Mouse (Mus musculus) left cerebral cortex, postnatal 10 days (tissue): ENCODE data around the gene Sike1. TPM values are rescaled to one million over a fixed set of nuclear protein-coding genes. Genes with fewer than 3 reads are reported as not detected.
A peak's percentile ranks its signal among the peaks of the same experiment; 100 is the strongest.

ENCODE experiments used
- DNase-seq, 2 experiments: peaks; one replicate each; pipeline ENCODE4 v3.0.0; 2021 to 2022; ENCODE audit warnings: low spot score in 2 of 2, mixed read lengths in 1 of 2; ENCODE audit errors: extremely low spot score in 1 of 2
- intact Hi-C: fragments of 180-260 bp; cut with DNase I; formaldehyde crosslinking; loops from one replicate; pipeline ENCODE4 v1.15.1; 2025
- total RNA-seq, 2 experiments: library from RNA; stranded (reverse); gene quantifications; 2 replicates each; pipeline ENCODE4 v1.2.3; 2021

Gene Sike1
- total RNA-seq, 2 experiments from 2014 or later = 83.3 to 85.2 TPM

DNA sequence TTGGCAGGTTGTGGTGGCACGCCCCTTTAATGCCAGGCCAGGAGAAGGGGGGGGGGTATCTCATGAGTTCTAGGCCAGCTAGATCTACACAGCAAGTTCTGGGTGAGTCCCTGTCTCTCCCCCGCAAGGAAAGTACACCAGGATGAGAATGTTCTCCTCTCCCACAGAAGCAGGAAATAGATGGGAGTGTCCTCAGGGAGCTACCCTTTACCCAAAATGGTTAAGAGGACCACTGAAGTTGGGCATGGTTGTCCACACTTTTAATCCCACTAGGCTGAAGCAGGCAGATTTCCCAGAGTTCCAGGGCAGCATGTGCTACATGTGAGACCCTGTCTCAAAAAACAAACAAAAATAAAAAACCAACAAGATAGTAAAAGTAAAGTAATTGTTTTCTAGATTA, 24.0 kb downstream of the Sike1 start:
- DNase-seq = no peak
- intact Hi-C loops = no loop called here

DNA sequence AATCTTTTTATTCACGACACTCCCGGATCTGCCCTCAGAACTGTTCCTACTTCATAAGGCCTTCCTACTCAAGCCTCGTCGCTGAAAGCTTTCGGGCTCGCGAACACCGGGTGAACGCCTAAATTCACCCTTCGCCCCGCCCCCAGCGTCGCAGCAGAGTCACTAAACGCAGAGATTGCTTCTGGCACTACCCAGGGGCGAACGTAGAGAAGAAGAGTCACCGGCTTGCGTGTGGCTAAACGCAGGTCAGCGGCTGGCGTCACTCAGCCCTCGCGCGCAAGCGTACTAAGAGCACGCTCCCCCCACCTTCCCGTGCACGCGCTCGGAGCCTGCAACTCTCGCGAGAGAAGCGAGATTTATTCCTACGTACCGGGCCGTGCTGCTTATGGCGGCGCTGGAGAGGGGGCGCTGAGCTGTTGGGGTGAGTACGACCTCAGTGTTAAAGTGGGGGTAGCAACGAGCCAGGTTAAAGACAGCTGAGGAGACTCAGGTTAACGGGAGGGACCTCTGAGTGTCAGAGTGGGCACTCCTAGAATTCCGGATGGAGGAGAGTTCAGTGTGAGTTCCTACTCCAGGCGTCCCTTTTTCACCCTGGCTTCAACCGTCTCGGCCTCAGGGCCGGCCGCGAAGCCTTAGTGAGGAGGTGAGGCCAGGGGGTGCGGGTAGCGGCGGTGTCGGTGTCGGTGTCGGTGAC, 24.9 kb downstream of the Sike1 start, which contains the start of gene Csde1:
Gene Csde1 (plus strand): TSS at position 178 of the 694 bp plus-strand sequence.
- intact Hi-C loops = no loop called here
- DNase-seq = peak; percentile 96 to 97

GRCm38 (mm10) chr3:103020943-103021638, 25.6 kb downstream of the Sike1 start:
- DNase-seq = peak; percentile 84 to 94
- intact Hi-C loops = no loop called here

- DNase-seq = no peak
- intact Hi-C loops = no loop called here
These were observed 30.7 kb downstream of the Sike1 start for GRCm38 (mm10) chr3:103026174-103026573.

- no peak for DNase-seq
- intact Hi-C loops = no loop called here
These were observed 44.8 kb downstream of the Sike1 start for GRCm38 (mm10) chr3:103040285-103040684.

DNA sequence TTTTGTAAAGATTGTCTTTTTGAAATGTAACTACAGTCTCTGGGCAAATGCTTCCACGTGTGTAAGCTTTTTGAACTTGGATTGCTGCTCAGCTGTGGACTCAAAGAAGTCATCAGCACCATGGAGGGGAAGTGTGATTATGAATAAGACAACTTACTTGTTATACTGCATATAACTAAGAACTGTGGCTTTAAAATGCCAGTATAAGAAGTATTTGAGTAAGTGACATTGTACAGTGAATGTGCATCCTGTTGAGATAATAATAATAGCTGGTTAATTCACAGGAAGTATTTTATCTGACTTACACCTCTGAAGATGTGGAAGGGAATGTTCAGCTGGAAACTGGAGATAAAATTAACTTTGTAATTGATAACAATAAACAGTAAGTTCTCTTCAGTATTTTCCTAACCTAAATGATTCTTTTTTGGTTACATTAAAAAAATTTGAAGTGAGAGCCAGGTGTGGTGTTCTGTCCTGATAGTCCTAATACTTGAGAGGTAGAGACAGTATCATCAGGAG, 45.4 kb downstream of the Sike1 start:
- no peak for DNase-seq
- intact Hi-C loops = no loop called here

DNA sequence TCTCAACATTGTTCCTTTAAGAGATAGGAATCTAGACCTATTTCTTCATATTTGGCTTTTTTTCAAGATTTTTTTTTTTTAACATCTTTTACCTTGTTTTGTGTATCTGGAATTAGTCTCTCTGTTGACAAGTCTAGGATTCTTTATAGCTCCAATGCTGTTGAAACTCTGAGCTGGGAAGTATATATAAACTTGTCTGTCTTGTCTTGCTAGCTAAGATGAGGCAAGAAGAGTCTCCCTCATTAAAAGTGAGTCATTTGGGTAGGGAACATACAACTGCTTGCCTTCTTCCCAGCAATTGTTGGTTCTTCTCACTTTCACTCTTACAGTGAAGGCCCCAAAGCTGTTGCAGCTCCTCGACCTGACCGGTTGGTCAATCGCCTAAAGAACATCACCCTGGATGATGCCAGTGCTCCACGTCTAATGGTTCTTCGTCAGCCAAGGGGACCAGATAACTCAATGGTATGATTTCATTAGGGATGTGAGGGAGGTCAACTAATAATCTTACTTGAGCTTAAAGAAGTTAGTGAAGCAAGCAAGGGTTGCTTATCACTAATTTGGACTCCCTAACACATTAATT, 60.6 kb downstream of the Sike1 start:
- no peak for DNase-seq
- intact Hi-C loops = no loop called here

DNA sequence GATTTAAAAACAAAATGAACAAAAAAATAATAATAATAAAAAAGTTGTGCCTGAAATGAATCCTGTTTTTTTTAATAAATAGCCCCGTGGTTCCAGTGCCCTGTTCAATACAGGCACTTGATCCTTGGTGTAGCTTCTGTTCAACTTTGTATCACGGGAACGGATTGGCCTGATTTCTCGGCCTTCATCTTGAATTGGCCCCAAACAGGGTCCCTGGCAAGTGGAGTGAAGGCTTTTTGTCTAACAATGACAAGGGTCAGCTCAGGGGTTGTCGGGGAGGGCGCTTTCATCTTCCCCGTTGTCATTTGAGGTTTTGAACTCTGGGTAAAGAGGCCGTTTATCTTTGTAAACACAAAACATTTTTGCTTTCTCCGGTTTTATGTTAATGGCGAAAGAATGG, 62.2 kb downstream of the Sike1 start:
- intact Hi-C loops = loop anchor here (2.0 kb wide), 1 partner anchor 113 kb away; the partner anchor contains the start of gene Bcas2
- peak in 1 of 2 experiments; percentile 15 for DNase-seq

Other genes with a start within 250 kb of the Sike1 start
- not detected for gene Tshb, start 213.0 kb upstream of the Sike1 start, total RNA-seq
- gene Sycp1, start 59.6 kb upstream of the Sike1 start, total RNA-seq = not detected
- gene Nr1h5, start 31.6 kb upstream of the Sike1 start, total RNA-seq = not detected
- gene Csde1, start 24.7 kb downstream of the Sike1 start, total RNA-seq = 100 to 1,000 TPM; 289 to 294 TPM
- gene Nras, start 62.6 kb downstream of the Sike1 start, total RNA-seq = 100 to 1,000 TPM; 143 to 169 TPM
- gene Ampd1, start 78.3 kb downstream of the Sike1 start, total RNA-seq = not detected
- gene Dennd2c, start 106.9 kb downstream of the Sike1 start, total RNA-seq = 1 to 10 TPM in 1 of 2 experiments, under 1 TPM in 1; 0.95 to 1.2 TPM
- gene Bcas2, start 175.9 kb downstream of the Sike1 start, total RNA-seq = 10 to 100 TPM; 69.6 to 77.7 TPM